Mouse (Mus musculus) bone marrow, adult 2 months (tissue): ENCODE measurements around the gene Nxph3.

ENCODE experiments used
- CTCF ChIP-seq: fragments of 200-500 bp; IDR thresholded peaks from 2 replicates; pipeline ENCODE4 v1.5.1; 2011; ENCODE audit warnings: low read length, control low read depth; ENCODE audit not compliant: control insufficient read depth, insufficient read depth
- POLR2A ChIP-seq: fragments of 200-500 bp; IDR thresholded peaks from 2 replicates; pipeline ENCODE4 v1.6.1; 2011; ENCODE audit warnings: low read depth, mild to moderate bottlenecking, control low read depth, low read length, borderline replicate concordance; ENCODE audit not compliant: control insufficient read depth

DNA sequence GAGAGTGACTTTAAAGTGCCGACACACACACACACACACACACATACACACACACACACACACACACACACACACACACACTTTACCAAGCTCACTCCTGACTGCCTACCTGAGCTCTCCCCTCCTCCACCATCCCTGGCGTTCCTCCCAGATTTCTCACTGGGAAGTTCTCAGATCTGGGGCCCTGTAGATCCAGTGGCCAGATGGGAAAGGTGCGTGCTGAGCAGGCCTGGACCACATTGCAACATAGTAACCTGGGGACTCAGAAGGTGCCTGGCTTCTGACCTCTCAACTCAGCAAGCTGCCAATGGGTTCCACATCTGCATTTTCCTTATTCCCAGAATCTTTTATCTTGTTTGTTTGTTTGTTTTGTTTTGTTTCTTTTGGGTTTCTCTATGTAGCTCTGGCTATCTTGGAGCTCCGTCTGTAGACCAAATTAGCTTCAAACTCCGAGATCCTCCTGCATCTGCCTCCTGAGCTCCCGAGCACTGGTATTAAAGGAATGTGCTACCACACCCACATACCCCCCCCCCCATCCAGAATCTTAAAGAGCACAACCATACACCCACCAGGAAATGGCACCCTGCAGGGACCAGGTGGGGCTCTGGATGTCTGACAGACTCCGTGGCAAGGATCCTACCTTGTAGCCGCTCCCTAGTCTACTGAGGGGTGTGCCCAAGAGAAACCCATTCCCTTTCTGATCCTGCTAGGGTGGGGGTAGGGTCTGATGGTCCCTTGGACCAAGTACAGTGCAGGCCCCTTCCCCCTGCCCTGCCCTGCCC lies 30.4 kb upstream of the Nxph3 start:
- TF ChIP-seq CTCF, result no peak
- TF ChIP-seq POLR2A, result no peak
